Mouse (Mus musculus): Measurements from ENCODE around the gene Gm44973. TPM values are rescaled to one million over a fixed set of nuclear protein-coding genes. Genes with fewer than 3 reads are reported as not detected.
A peak's percentile ranks its signal among the peaks of the same experiment; 100 is the strongest.
"Not testable (repeated sequence)": the region's sequence is repeated elsewhere in the genome, so short reads cannot be mapped to it uniquely, and the experiment has no call there.

Gm44973 gene
- total RNA-seq, 2 experiments from 2014 or later, result not detected

DNA sequence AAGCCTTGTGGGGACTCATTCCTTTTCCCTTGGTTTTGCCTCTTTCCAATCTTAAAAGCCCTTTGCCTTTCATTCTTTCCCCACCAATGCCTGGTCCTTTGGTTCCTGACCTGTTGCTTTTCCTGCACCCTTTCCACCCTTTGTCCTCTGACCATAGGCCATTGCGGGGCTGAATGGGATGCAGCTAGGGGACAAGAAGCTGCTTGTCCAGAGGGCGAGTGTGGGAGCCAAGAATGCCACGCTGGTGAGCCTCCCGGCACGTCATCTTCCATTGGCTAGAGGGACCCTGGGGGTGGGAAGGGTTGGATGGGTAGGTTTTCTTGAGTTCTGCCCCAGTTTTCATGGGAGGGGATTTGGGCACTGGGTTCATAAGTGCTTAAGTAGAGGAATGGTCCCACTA, 59.7 kb downstream of the Gm44973 start:
- DNase-seq, result no peak
- intact Hi-C loops (cut with DNase I), result no loop called here

DNA sequence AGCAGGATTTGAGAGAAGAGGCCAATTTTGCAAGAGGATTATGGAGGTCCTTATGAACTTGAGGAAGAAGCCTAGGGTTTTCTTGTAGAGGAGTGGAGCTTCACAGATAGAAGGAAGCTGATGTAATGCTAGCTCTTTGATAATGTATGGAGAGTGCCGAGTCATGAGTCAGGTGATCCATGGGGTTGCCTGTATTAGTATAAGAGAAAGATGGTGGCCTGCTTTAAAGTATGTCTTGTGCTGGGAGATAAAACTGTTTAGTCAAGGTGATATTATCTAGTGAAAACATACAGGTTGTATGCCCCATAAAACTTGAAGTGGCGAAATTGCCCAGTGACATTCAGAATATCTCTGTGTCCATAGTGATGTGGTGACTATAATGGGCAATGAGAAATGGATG, 61.6 kb downstream of the Gm44973 start:
- DNase-seq, result no peak
- intact Hi-C loops (cut with DNase I), result no loop called here

DNA sequence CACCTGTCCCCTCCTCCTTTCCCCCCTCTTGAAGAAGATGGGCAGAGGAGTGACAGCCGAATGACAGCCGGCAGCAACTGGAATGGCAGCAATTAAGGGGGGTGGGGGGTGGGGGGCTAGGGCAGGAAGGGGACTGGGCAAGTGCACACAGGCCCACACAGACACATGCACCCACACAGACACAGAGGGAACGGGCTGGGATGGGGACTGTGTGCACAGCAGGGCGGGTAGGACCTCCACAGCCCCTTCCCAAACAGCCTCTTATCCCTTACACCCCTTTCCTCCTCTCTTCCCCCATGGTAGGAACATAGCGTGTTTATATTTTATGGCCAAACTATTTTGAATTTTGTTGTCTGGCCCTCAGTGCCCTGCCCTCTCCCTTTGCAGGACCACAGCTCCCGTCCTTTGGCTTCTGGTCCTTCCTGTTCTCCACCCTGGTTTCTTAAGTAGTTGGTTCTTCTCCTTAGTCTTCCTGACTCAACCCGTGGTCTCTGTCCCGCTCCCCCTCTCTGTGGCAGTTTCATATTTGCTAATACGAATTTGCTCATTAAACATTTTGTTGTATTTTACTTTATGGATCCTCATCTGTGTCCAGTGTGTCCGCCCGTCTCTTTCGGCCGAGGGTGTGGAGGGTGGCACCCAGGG, 64.2 kb downstream of the Gm44973 start:
- DNase-seq; intact Hi-C loops (cut with DNase I): not testable (repeated sequence)

DNA sequence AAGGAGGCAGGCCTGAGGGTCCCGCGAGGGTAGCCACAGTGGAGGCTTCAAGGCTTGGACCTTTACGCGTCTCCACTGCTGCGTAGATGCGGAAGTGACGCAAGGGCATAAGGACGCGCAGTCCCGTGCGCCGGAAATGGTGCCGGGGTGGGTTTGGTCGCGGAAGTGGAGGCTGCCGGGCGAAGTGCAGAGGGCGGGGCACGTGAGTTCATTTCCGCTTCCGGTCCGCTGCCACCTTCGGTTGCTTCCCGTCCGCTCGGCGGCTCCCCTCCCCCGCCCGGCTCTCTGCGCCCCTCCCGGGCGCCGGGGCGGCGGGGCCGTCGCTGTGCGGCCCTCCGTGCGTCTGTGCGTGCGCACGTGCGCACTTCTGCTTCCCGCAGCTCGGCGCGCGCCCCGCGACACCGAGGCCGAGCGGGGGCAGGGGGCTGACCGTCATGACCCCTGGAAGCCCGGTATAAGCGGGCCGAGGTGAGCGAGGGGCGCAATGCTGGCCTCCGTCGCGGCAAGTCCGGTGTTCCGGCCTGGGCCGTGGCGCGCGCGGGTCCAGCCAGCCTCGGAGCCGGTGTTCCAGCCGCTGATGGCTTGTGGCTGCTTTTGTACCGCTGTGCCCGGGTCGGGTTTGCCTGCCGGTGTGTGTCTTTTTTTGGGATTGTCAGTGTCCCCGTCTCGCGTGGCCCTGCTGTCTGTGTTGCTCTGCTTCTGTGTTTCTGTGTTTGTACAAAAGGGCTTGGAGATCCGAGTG, 64.9 kb downstream of the Gm44973 start, which contains the start of gene Epn1:
TSS of gene Epn1 (plus strand) at position 226 of the 742 bp plus-strand sequence.
- DNase-seq, result peak; percentile 97
- intact Hi-C loops (cut with DNase I), result no loop called here

- DNase-seq, result no peak
- intact Hi-C loops (cut with DNase I), result no loop called here
Measured at GRCm38 (mm10) chr7:5080815-5081214, 65.5 kb downstream of the Gm44973 start.

DNA sequence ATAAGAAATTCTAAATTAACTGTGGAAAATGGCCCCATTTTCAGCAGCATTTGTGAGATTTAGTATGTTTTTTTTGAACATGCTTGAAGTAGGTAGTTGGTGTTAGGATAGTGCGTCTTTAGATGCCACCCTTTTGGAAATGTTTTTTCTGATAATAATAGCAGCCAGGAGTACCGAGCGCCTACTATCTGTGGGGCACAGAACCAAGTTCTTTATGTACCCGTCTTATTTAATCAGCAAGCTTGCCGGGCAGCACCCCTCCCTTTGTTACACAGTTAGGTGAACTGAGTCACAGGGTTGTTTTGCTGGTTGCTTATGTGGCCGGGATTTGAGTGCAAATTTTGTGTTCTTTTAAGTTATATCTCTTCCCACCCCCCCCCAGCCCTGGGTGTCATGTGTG, 65.9 kb downstream of the Gm44973 start:
- DNase-seq, result no peak
- intact Hi-C loops (cut with DNase I), result no loop called here

DNA sequence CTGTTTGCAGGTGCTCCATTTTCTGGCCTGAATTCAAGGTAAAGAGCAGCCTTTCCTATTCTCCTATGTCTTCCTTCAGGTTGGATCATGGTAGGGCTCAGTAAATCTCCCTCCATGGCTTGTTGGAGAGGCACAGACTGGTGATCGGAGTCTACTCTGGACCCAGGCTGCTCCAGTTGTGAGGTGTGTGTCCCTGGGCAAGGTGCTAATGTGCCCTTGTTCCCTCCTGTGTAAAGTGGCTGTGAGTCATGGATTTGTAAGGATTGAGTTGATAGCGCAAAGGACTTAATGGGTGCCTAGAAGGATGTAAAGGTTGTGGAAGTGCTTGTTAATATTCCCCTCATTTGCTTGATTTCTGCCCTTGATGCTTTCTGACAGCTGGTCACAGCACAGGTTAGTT, 66.6 kb downstream of the Gm44973 start:
- intact Hi-C loops (cut with DNase I), result no loop called here

More for the DNA sequence above, 66.6 kb downstream of the Gm44973 start:
- no peak for DNase-seq

Other genes with a start within 250 kb of the Gm44973 start
- not detected for gene Fam71e2, start 244.2 kb upstream of the Gm44973 start, total RNA-seq (2021)
- gene Il11, start 232.6 kb upstream of the Gm44973 start, total RNA-seq (2021), result 1 to 10 TPM in 1 of 2 experiments, under 1 TPM in 1; 0.82 to 1.2 TPM
- gene Tmem190, start 232.6 kb upstream of the Gm44973 start, total RNA-seq (2021), result not detected
- gene Tmem238, start 225.8 kb upstream of the Gm44973 start, total RNA-seq (2021), result 1 to 10 TPM; 5.5 to 6.0 TPM
- 100 to 1,000 TPM; 603 to 645 TPM for gene Rpl28, start 222.6 kb upstream of the Gm44973 start, total RNA-seq (2021)
- gene Ube2s, start 202.9 kb upstream of the Gm44973 start, total RNA-seq (2021), result 100 to 1,000 TPM; 176 to 203 TPM
- 100 to 1,000 TPM; 112 to 126 TPM for gene Shisa7, start 170.8 kb upstream of the Gm44973 start, total RNA-seq (2021)
- 1 to 10 TPM; 1.2 to 1.9 TPM for gene Isoc2b, start 145.2 kb upstream of the Gm44973 start, total RNA-seq (2021)
- 1 to 10 TPM; 6.2 to 6.5 TPM for gene Isoc2a, start 138.3 kb upstream of the Gm44973 start, total RNA-seq (2021)
- under 1 TPM; 0.50 to 0.74 TPM for gene Gm36210, start 109.0 kb upstream of the Gm44973 start, total RNA-seq (2021)
- 10 to 100 TPM; 21.1 to 21.4 TPM for gene Zfp628, start 100.3 kb upstream of the Gm44973 start, total RNA-seq (2021)
- gene Nat14, start 93.5 kb upstream of the Gm44973 start, total RNA-seq (2021), result 10 to 100 TPM; 50.8 to 51.5 TPM
- 1 to 10 TPM; 3.1 to 3.6 TPM for gene Ssc5d, start 89.7 kb upstream of the Gm44973 start, total RNA-seq (2021)
- gene Sbk2, start 51.1 kb upstream of the Gm44973 start, total RNA-seq (2021), result not detected
- gene Sbk3, start 44.3 kb upstream of the Gm44973 start, total RNA-seq (2021), result 1 to 10 TPM; 1.4 to 1.5 TPM
- gene Zfp579, start 19.3 kb upstream of the Gm44973 start, total RNA-seq (2021), result 10 to 100 TPM; 58.7 to 61.7 TPM
- 1 to 10 TPM; 3.9 to 5.0 TPM for gene Zfp524, start 1.1 kb upstream of the Gm44973 start, total RNA-seq (2021)
- 10 to 100 TPM; 28.0 to 31.4 TPM for gene Fiz1, start 799 bp upstream of the Gm44973 start, total RNA-seq (2021)
- 10 to 100 TPM; 43.8 to 45.9 TPM for gene Zfp865, start 4.9 kb downstream of the Gm44973 start, total RNA-seq (2021)
- gene Ccdc106, start 5.1 kb downstream of the Gm44973 start, total RNA-seq (2021), result 10 to 100 TPM; 50.4 to 61.6 TPM
- gene 4632433K11Rik, start 18.6 kb downstream of the Gm44973 start, total RNA-seq (2021), result not detected
- gene Zfp784, start 22.9 kb downstream of the Gm44973 start, total RNA-seq (2021), result 1 to 10 TPM; 5.2 to 5.6 TPM
- gene Zfp580, start 36.0 kb downstream of the Gm44973 start, total RNA-seq (2021), result 10 to 100 TPM; 65.0 to 65.4 TPM
- gene U2af2, start 46.6 kb downstream of the Gm44973 start, total RNA-seq (2021), result 100 to 1,000 TPM; 222 to 229 TPM
- gene Epn1, start 64.7 kb downstream of the Gm44973 start, total RNA-seq (2021), result 100 to 1,000 TPM; 301 to 316 TPM
- gene Rfpl4, start 101.5 kb downstream of the Gm44973 start, total RNA-seq (2021), result not detected
- not detected for gene Rasl2-9, start 110.5 kb downstream of the Gm44973 start, total RNA-seq (2021)
- gene Vmn1r55, start 134.2 kb downstream of the Gm44973 start, total RNA-seq (2021), result not detected
- gene Vmn1r56, start 181.3 kb downstream of the Gm44973 start, total RNA-seq (2021), result not detected
- gene Vmn1r57, start 203.0 kb downstream of the Gm44973 start, total RNA-seq (2021), result not detected

All from left cerebral cortex, postnatal 4 days (tissue).